In genomic region chr8:111662473-111662872, GRCm38 (mm10) we compare ENCODE assay signal across 8 mouse cellular contexts. TPM values are rescaled to one million over a fixed set of nuclear protein-coding genes. Genes with fewer than 3 reads are reported as not detected.
DNase-seq lines count a peak whose midpoint lies in the region; ATAC-seq lines count a peak whose summit lies in the region.

No protein-coding gene starts in this region.

- ATAC-seq in forebrain, embryonic 16.5 days, result no peak
- ATAC-seq in activated CD4-positive, CD25-positive, alpha-beta regulatory T cell, adult 4 months, result peak; percentile 45
- 0 out of 2 replicates have a peak, but pooled peaks have one; percentile 39 for ATAC-seq in heart, embryonic 15.5 days (replicated peaks; ENCODE audit: insufficient number of reproducible peaks, insufficient read depth, low FRiP score, low read depth)

- WGBS in forebrain, embryonic 10.5 days, result 85% methylated on average over 3 of the region's 3 CpGs
- WGBS in forebrain, embryonic 16.5 days, result 87% methylated on average over 3 of the region's 3 CpGs
- 80% methylated on average over 3 of the region's 3 CpGs for WGBS in heart, embryonic 15.5 days

- DNase-seq in forebrain, embryonic 10.5 days (ENCODE audit: extremely low spot score, low spot score), result peak; percentile 62
- DNase-seq in cerebellum, postnatal 4 days (ENCODE audit: low spot score in 2 of 2), result peak; percentile 55 to 64
- peak; percentile 81 for DNase-seq in layer of hippocampus, adult 9-10 months (ENCODE audit: low spot score)
- DNase-seq in lung, postnatal 4 days, result peak; percentile 71 to 85
- DNase-seq in spleen, postnatal 10 days (ENCODE audit: low spot score in 2 of 2), result peak; percentile 58 to 81

- H3K27ac ChIP-seq in forebrain, embryonic 10.5 days, result no peak overlapping the region
- H3K27ac ChIP-seq in forebrain, embryonic 16.5 days (ENCODE audit: low read length), result no peak overlapping the region
- no peak overlapping the region for H3K27ac ChIP-seq in heart, embryonic 15.5 days

- H3K9ac ChIP-seq in forebrain, embryonic 16.5 days (replicated peaks; ENCODE audit: low read depth, low read length), result no peak overlapping the region
- no peak overlapping the region for H3K9ac ChIP-seq in heart, embryonic 15.5 days

- peaks cover 6% of the 10 kb centered on the region for H3K4me1 ChIP-seq in forebrain, embryonic 10.5 days
- H3K4me1 ChIP-seq in forebrain, embryonic 16.5 days (replicated peaks; ENCODE audit: control insufficient read depth, insufficient read depth, low read length), result no peaks in the 10 kb centered on the region
- peaks cover 15% of the 10 kb centered on the region for H3K4me1 ChIP-seq in heart, embryonic 15.5 days (replicated peaks)

- no peak overlapping the region for H3K4me2 ChIP-seq in forebrain, embryonic 16.5 days (ENCODE audit: low read length)
- no peak overlapping the region for H3K4me2 ChIP-seq in heart, embryonic 15.5 days

- H3K9me3 ChIP-seq in forebrain, embryonic 10.5 days, result no peaks in the 10 kb centered on the region
- no peaks in the 10 kb centered on the region for H3K9me3 ChIP-seq in forebrain, embryonic 16.5 days (ENCODE audit: control insufficient read depth, low read length)
- H3K9me3 ChIP-seq in heart, embryonic 15.5 days (replicated peaks), result no peaks in the 10 kb centered on the region

- H3K36me3 ChIP-seq in forebrain, embryonic 10.5 days (replicated peaks), result peaks cover 47% of the 10 kb centered on the region
- H3K36me3 ChIP-seq in forebrain, embryonic 16.5 days (ENCODE audit: control insufficient read depth, insufficient read depth), result peaks cover 2% of the 10 kb centered on the region; the same call in 1 of the 2 replicates
- peaks cover 7% of the 10 kb centered on the region; the same call in 1 of the 2 replicates for H3K36me3 ChIP-seq in heart, embryonic 15.5 days

- H3K27me3 ChIP-seq in forebrain, embryonic 10.5 days (ENCODE audit: poor library complexity, severe bottlenecking), result no peaks in the 10 kb centered on the region
- no peaks in the 10 kb centered on the region for H3K27me3 ChIP-seq in forebrain, embryonic 16.5 days (replicated peaks; ENCODE audit: control insufficient read depth, insufficient read depth, low read length)
- H3K27me3 ChIP-seq in heart, embryonic 15.5 days, result no peaks in the 10 kb centered on the region

- no peak overlapping the region for H3K4me3 ChIP-seq in forebrain, embryonic 10.5 days
- H3K4me3 ChIP-seq in forebrain, embryonic 16.5 days (replicated peaks; ENCODE audit: low read length), result no peak overlapping the region
- H3K4me3 ChIP-seq in heart, embryonic 15.5 days, result no peak overlapping the region

RNA-seq across cellular contexts. Expression of gene Zfp1, which starts 19.3 kb away (rescaled TPM):
- 23.0 and 24.3 TPM in 2 replicates for polyA plus RNA-seq in forebrain, embryonic 10.5 days (2016; fragmentation: Nextera tagmentation; extraction: Ambion mirVana)
- 32.5 and 35.7 TPM in 2 replicates for polyA plus RNA-seq in forebrain, embryonic 16.5 days (2015; fragmentation: Nextera tagmentation; extraction: Ambion mirVana)
- 10 to 100 TPM; 28.1 to 33.1 TPM for polyA plus RNA-seq in activated CD4-positive, CD25-positive, alpha-beta regulatory T cell, adult 4 months (2017; shearing (Covaris generic))
- 11.7 and 15.0 TPM in 2 replicates for polyA plus RNA-seq in heart, embryonic 15.5 days (2015; fragmentation: Nextera tagmentation; extraction: Ambion mirVana)

RNA-seq across cellular contexts. Expression of gene Ctrb1, which starts 28.3 kb away (rescaled TPM):
- not detected in 2 replicates for polyA plus RNA-seq in forebrain, embryonic 10.5 days (2016; fragmentation: Nextera tagmentation; extraction: Ambion mirVana)
- polyA plus RNA-seq in forebrain, embryonic 16.5 days (2015; fragmentation: Nextera tagmentation; extraction: Ambion mirVana), result not detected in 2 replicates
- not detected for polyA plus RNA-seq in activated CD4-positive, CD25-positive, alpha-beta regulatory T cell, adult 4 months (2017; shearing (Covaris generic))
- polyA plus RNA-seq in heart, embryonic 15.5 days (2015; fragmentation: Nextera tagmentation; extraction: Ambion mirVana), result 0.43 and 2.9 TPM in 2 replicates

RNA-seq across cellular contexts. Expression of gene Ldhd, which starts 32.3 kb away (rescaled TPM):
- polyA plus RNA-seq in forebrain, embryonic 10.5 days (2016; fragmentation: Nextera tagmentation; extraction: Ambion mirVana), result 0.14 TPM in 1 of 2 replicates, not detected in the other
- 0.71 TPM in 2 replicates for polyA plus RNA-seq in forebrain, embryonic 16.5 days (2015; fragmentation: Nextera tagmentation; extraction: Ambion mirVana)
- 1 to 10 TPM in 1 of 2 experiments, under 1 TPM in 1; 0.18 to 1.2 TPM for polyA plus RNA-seq in activated CD4-positive, CD25-positive, alpha-beta regulatory T cell, adult 4 months (2017; shearing (Covaris generic))
- 0.79 and 1.0 TPM in 2 replicates for polyA plus RNA-seq in heart, embryonic 15.5 days (2015; fragmentation: Nextera tagmentation; extraction: Ambion mirVana)
